Mouse (Mus musculus) adrenal gland (tissue): ENCODE measurements around the gene Cyp2s1.

Source experiments
- intact Hi-C: fragments of 180-260 bp; cut with DNase I; formaldehyde crosslinking; loops from one replicate; pipeline ENCODE4 v1.15.1; 2025
- microRNA-seq, 2 experiments: library from miRNA; unstranded; fragments of <30 nt; microRNA quantifications; one replicate each; pipeline ENCODE4; 2019

Gene Cyp2s1

GRCm38 (mm10) chr7:25782744-25783143 lies 34.0 kb downstream of the Cyp2s1 start:
- intact Hi-C loops, result no loop called here

- intact Hi-C loops, result no loop called here
These were observed 34.6 kb downstream of the Cyp2s1 start for GRCm38 (mm10) chr7:25781937-25782610.

- intact Hi-C loops, result no loop called here
These were observed 35.3 kb downstream of the Cyp2s1 start for GRCm38 (mm10) chr7:25781321-25781936.

- intact Hi-C loops, result no loop called here
These were observed 36.0 kb downstream of the Cyp2s1 start for GRCm38 (mm10) chr7:25780753-25781152.

- intact Hi-C loops, result no loop called here
These were observed 36.7 kb downstream of the Cyp2s1 start for GRCm38 (mm10) chr7:25780021-25780420.

- intact Hi-C loops, result no loop called here
These were observed 48.5 kb downstream of the Cyp2s1 start for GRCm38 (mm10) chr7:25768229-25768628.

- intact Hi-C loops, result no loop called here
These were observed 50.6 kb downstream of the Cyp2s1 start for GRCm38 (mm10) chr7:25766108-25766507.

- intact Hi-C loops, result no loop called here
These were observed 52.5 kb downstream of the Cyp2s1 start for GRCm38 (mm10) chr7:25764221-25764620.

- intact Hi-C loops, result no loop called here
These were observed 53.0 kb downstream of the Cyp2s1 start for GRCm38 (mm10) chr7:25763678-25764077.

GRCm38 (mm10) chr7:25761354-25761753 lies 55.4 kb downstream of the Cyp2s1 start:
- intact Hi-C loops, result loop anchor here (2.0 kb wide), 1 partner anchor 43 kb away; no protein-coding TSS in a partner anchor

GRCm38 (mm10) chr7:25756011-25756410 lies 60.7 kb downstream of the Cyp2s1 start:
- intact Hi-C loops, result loop anchor here (1.0 to 5.0 kb wide), 2 partner anchors 49 to 101 kb away; no protein-coding TSS in a partner anchor

GRCm38 (mm10) chr7:25755468-25755833 lies 61.3 kb downstream of the Cyp2s1 start:
- intact Hi-C loops, result loop anchor here (5.0 kb wide), 1 partner anchor 102 kb away; no protein-coding TSS in a partner anchor

- intact Hi-C loops, result loop anchor here (5.0 kb wide), 1 partner anchor 102 kb away; no protein-coding TSS in a partner anchor
These were observed 61.8 kb downstream of the Cyp2s1 start, which contains the start of gene Hnrnpul1 for GRCm38 (mm10) chr7:25754738-25755467. Gene Hnrnpul1 (minus strand): TSS chr7:25754757.

- intact Hi-C loops, result no loop called here
These were observed 62.3 kb downstream of the Cyp2s1 start for GRCm38 (mm10) chr7:25754439-25754737.

- intact Hi-C loops, result no loop called here
These were observed 62.9 kb downstream of the Cyp2s1 start for GRCm38 (mm10) chr7:25753643-25754438.

GRCm38 (mm10) chr7:25753076-25753475 lies 63.6 kb downstream of the Cyp2s1 start:
- intact Hi-C loops, result no loop called here

Small RNAs within 50 kb of the gene (microRNA-seq; reads per million reads assigned to microRNA genes)
- gene Gm24865, result 0 reads per million in 2 experiments
